Mouse (Mus musculus): ENCODE data around the gene Chia1.

DNA sequence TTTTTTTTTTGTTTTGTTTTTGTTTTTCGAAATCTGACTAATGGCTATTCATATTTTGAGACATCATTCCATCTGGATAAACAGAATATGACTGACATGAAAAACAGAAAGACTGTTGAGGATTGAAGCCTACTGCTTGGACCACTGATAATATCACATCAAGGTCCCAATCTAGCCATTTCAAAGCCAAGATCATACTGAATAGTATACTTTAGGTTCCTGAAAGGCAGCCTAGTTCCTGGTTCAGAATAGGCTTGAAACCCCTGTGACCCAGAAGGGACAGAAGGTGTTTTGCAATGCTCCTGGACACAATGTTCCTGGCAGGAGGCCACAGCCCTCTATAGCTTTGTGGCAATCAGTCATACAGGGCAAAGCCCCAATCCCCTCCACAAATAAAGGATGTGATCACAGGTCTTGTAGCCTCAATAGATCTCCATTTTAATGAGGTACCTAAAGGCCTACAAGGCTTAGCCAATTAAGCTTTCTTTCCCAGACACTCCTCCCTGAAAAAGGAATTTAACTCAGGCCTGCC, 57.6 kb downstream of the Chia1 start:
- TF ChIP-seq POLR2A (IDR thresholded peaks at IDR 0.05; ENCODE audit: insufficient read depth, low read length): no peak
- no peak for TF ChIP-seq CTCF (IDR thresholded peaks at IDR 0.05; ENCODE audit: low read depth, low read length)
- no peak for TF ChIP-seq EP300 (IDR thresholded peaks at IDR 0.05; ENCODE audit: insufficient read depth, low read depth, low read length)

Data from ES-Bruce4 (cell line).